Mouse (Mus musculus) gastrocnemius, postnatal 14 days (tissue): Measurements from ENCODE around the gene Krt222. TPM values are rescaled to one million over a fixed set of nuclear protein-coding genes. Genes with fewer than 3 reads are reported as not detected.

Experiments used
- DNase-seq: peaks from one replicate; pipeline ENCODE4 v3.0.0; 2021; ENCODE audit warnings: mixed read lengths
- intact Hi-C: fragments of 180-260 bp; cut with DNase I; formaldehyde crosslinking; loops from one replicate; pipeline ENCODE4 v1.15.1; 2025; ENCODE audit warnings: low total_unique reads
- total RNA-seq, 2 experiments: library from RNA; stranded (reverse); gene quantifications; 2 replicates each; pipeline ENCODE4 v1.2.3; 2021

Krt222 gene
- total RNA-seq, 2 experiments from 2014 or later: 8.9 to 11.4 TPM

- no peak for DNase-seq
Observed at GRCm38 (mm10) chr11:99186836-99187235, 57.0 kb downstream of the Krt222 start.

More at GRCm38 (mm10) chr11:99186836-99187235, 57.0 kb downstream of the Krt222 start:
- intact Hi-C loops: loop anchor here (5.0 kb wide), 2 partner anchors 105 to 125 kb away; no protein-coding TSS in a partner anchor

Other genes with a start within 250 kb of the Krt222 start
- gene Top2a, start 219.9 kb downstream of the Krt222 start, total RNA-seq: 10 to 100 TPM; 13.8 to 16.9 TPM
- 100 to 1,000 TPM in 1 of 2 experiments, 10 to 100 TPM in 1; 76.9 to 104 TPM for gene Igfbp4, start 202.8 kb downstream of the Krt222 start, total RNA-seq
- gene Tns4, start 154.8 kb downstream of the Krt222 start, total RNA-seq: under 1 TPM in 1 of 2 experiments, not detected in 1; 0.10 TPM
- gene Ccr7, start 89.0 kb downstream of the Krt222 start, total RNA-seq: under 1 TPM; 0.10 to 0.11 TPM
- gene Smarce1, start 13.1 kb downstream of the Krt222 start, total RNA-seq: 10 to 100 TPM; 35.8 to 45.7 TPM
- not detected for gene Krt24, start 41.2 kb upstream of the Krt222 start, total RNA-seq
- gene Krt25, start 78.9 kb upstream of the Krt222 start, total RNA-seq: not detected
- not detected for gene Krt26, start 93.9 kb upstream of the Krt222 start, total RNA-seq
- gene Krt27, start 107.0 kb upstream of the Krt222 start, total RNA-seq: not detected
- gene Krt28, start 130.8 kb upstream of the Krt222 start, total RNA-seq: not detected
- gene Krt10, start 145.3 kb upstream of the Krt222 start, total RNA-seq: 1 to 10 TPM; 4.5 to 5.7 TPM
- not detected for gene Krt12, start 178.2 kb upstream of the Krt222 start, total RNA-seq
- under 1 TPM; 0.27 TPM for gene Krt20, start 194.1 kb upstream of the Krt222 start, total RNA-seq
- not detected for gene Krt23, start 249.1 kb upstream of the Krt222 start, total RNA-seq